Mouse (Mus musculus) ES-Bruce4 (cell line): ENCODE measurements around the gene Svop.

Source experiments
- CTCF ChIP-seq: IDR thresholded peaks from one replicate; pipeline ENCODE4 v1.8.1; 2011; ENCODE audit warnings: low read depth, low read length
- EP300 ChIP-seq: IDR thresholded peaks from 2 replicates; pipeline ENCODE4 v1.6.1; 2011; ENCODE audit warnings: low read depth, low read length; ENCODE audit not compliant: insufficient read depth
- POLR2A ChIP-seq: IDR thresholded peaks from one replicate; pipeline ENCODE4 v1.8.1; 2011; ENCODE audit warnings: low read length; ENCODE audit not compliant: insufficient read depth

DNA sequence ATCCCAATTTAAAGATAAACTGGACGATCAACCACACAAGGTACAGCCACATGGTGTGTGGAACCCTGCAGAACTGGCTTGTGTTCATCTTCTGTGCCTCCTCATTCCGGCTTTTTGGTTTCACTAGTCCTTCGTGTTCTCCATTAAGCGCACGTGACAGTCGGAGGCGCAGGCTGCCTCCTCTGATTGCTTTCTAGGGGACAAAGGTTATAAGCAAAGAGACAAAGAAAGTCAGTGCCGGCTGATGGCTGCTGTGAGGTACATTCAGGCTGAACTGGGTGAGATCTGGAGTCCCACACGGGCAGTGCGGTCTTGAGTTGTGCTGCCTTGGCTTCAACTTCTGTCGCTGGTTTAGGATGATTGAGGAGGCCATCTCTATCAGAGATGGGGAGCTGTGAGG lies 86.8 kb downstream of the Svop start:
- no peak for TF ChIP-seq EP300
- TF ChIP-seq CTCF = no peak
- no peak for TF ChIP-seq POLR2A
